Mouse (Mus musculus) megakaryocyte-erythroid progenitor cell, adult 5-6 weeks (primary cell): ENCODE measurements around the gene Syce3. TPM values are rescaled to one million over a fixed set of nuclear protein-coding genes. Genes with fewer than 3 reads are reported as not detected.

Experiments used
- total RNA-seq, 2 experiments: library from RNA; stranded (forward) in 1 of 2; stranded (reverse) in 1 of 2; fragments of 200-1000, 215-1000 nt in 1 of 2; fragments of >200 nt in 1 of 2; fragmentation: Nextera tagmentation in 1 of 2; gene quantifications; 2 replicates each; pipeline ENCODE4 v1.2.3; 2014 to 2017

The Syce3 gene
- total RNA-seq, 2 experiments from 2014 or later = not detected

Other genes with a start within 250 kb of the Syce3 start
- gene Plxnb2, start 229.7 kb downstream of the Syce3 start, total RNA-seq (2014; fragmentation: Nextera tagmentation) = 2.3 and 3.6 TPM in 2 replicates
- 0.34 and 1.7 TPM in 2 replicates for gene Plxnb2, start 229.7 kb downstream of the Syce3 start, total RNA-seq (2017)
- gene Dennd6b, start 214.0 kb downstream of the Syce3 start, total RNA-seq (2014; fragmentation: Nextera tagmentation) = 9.8 and 14.1 TPM in 2 replicates
- gene Dennd6b, start 214.0 kb downstream of the Syce3 start, total RNA-seq (2017) = 1.3 and 4.6 TPM in 2 replicates
- 56.3 and 72.3 TPM in 2 replicates for gene Ppp6r2, start 198.9 kb downstream of the Syce3 start, total RNA-seq (2014; fragmentation: Nextera tagmentation)
- gene Ppp6r2, start 198.9 kb downstream of the Syce3 start, total RNA-seq (2017) = 29.4 and 145 TPM in 2 replicates
- 161 and 193 TPM in 2 replicates for gene Sbf1, start 95.2 kb downstream of the Syce3 start, total RNA-seq (2014; fragmentation: Nextera tagmentation)
- 34.6 and 83.9 TPM in 2 replicates for gene Sbf1, start 95.2 kb downstream of the Syce3 start, total RNA-seq (2017)
- not detected in 2 replicates for gene Adm2, start 87.8 kb downstream of the Syce3 start, total RNA-seq (2014; fragmentation: Nextera tagmentation)
- gene Adm2, start 87.8 kb downstream of the Syce3 start, total RNA-seq (2017) = not detected in 2 replicates
- not detected in 2 replicates for gene Miox, start 76.1 kb downstream of the Syce3 start, total RNA-seq (2014; fragmentation: Nextera tagmentation)
- not detected in 2 replicates for gene Miox, start 76.1 kb downstream of the Syce3 start, total RNA-seq (2017)
- 30.5 and 38.1 TPM in 2 replicates for gene Lmf2, start 54.8 kb downstream of the Syce3 start, total RNA-seq (2014; fragmentation: Nextera tagmentation)
- gene Lmf2, start 54.8 kb downstream of the Syce3 start, total RNA-seq (2017) = 6.5 and 8.2 TPM in 2 replicates
- gene Ncaph2, start 54.8 kb downstream of the Syce3 start, total RNA-seq (2014; fragmentation: Nextera tagmentation) = 144 and 155 TPM in 2 replicates
- 88.3 and 91.2 TPM in 2 replicates for gene Ncaph2, start 54.8 kb downstream of the Syce3 start, total RNA-seq (2017)
- 26.1 and 28.3 TPM in 2 replicates for gene Sco2, start 36.7 kb downstream of the Syce3 start, total RNA-seq (2014; fragmentation: Nextera tagmentation)
- gene Sco2, start 36.7 kb downstream of the Syce3 start, total RNA-seq (2017) = 12.2 and 17.0 TPM in 2 replicates
- gene Tymp, start 33.5 kb downstream of the Syce3 start, total RNA-seq (2014; fragmentation: Nextera tagmentation) = not detected in 2 replicates
- gene Tymp, start 33.5 kb downstream of the Syce3 start, total RNA-seq (2017) = 0.65 TPM in 1 of 2 replicates, not detected in the other
- gene Odf3b, start 31.2 kb downstream of the Syce3 start, total RNA-seq (2014; fragmentation: Nextera tagmentation) = 13.9 and 14.0 TPM in 2 replicates
- gene Odf3b, start 31.2 kb downstream of the Syce3 start, total RNA-seq (2017) = 4.7 TPM in 1 of 2 replicates, not detected in the other
- not detected in 2 replicates for gene Klhdc7b, start 25.6 kb downstream of the Syce3 start, total RNA-seq (2014; fragmentation: Nextera tagmentation)
- not detected in 2 replicates for gene Klhdc7b, start 25.6 kb downstream of the Syce3 start, total RNA-seq (2017)
- 2.0 and 3.5 TPM in 2 replicates for gene Cpt1b, start 15.4 kb upstream of the Syce3 start, total RNA-seq (2014; fragmentation: Nextera tagmentation)
- gene Cpt1b, start 15.4 kb upstream of the Syce3 start, total RNA-seq (2017) = 2.0 and 14.6 TPM in 2 replicates
- 0.70 and 2.8 TPM in 2 replicates for gene C730034F03Rik, start 19.1 kb upstream of the Syce3 start, total RNA-seq (2014; fragmentation: Nextera tagmentation)
- 2.0 and 3.1 TPM in 2 replicates for gene C730034F03Rik, start 19.1 kb upstream of the Syce3 start, total RNA-seq (2017)
- not detected in 2 replicates for gene Gm44502, start 19.2 kb upstream of the Syce3 start, total RNA-seq (2014; fragmentation: Nextera tagmentation)
- 0.57 TPM in 1 of 2 replicates, not detected in the other for gene Gm44502, start 19.2 kb upstream of the Syce3 start, total RNA-seq (2017)
- gene Chkb, start 19.4 kb upstream of the Syce3 start, total RNA-seq (2014; fragmentation: Nextera tagmentation) = 56.6 and 59.9 TPM in 2 replicates
- 14.5 and 14.9 TPM in 2 replicates for gene Chkb, start 19.4 kb upstream of the Syce3 start, total RNA-seq (2017)
- gene Mapk8ip2, start 43.4 kb upstream of the Syce3 start, total RNA-seq (2014; fragmentation: Nextera tagmentation) = not detected in 2 replicates
- not detected in 2 replicates for gene Mapk8ip2, start 43.4 kb upstream of the Syce3 start, total RNA-seq (2017)
- 10.7 and 18.3 TPM in 2 replicates for gene Arsa, start 66.9 kb upstream of the Syce3 start, total RNA-seq (2014; fragmentation: Nextera tagmentation)
- gene Arsa, start 66.9 kb upstream of the Syce3 start, total RNA-seq (2017) = 7.1 and 17.4 TPM in 2 replicates
- gene Shank3, start 89.1 kb upstream of the Syce3 start, total RNA-seq (2014; fragmentation: Nextera tagmentation) = 77.1 and 87.3 TPM in 2 replicates
- gene Shank3, start 89.1 kb upstream of the Syce3 start, total RNA-seq (2017) = 11.8 and 48.9 TPM in 2 replicates
- 1.3 and 4.0 TPM in 2 replicates for gene Acr, start 157.8 kb upstream of the Syce3 start, total RNA-seq (2014; fragmentation: Nextera tagmentation)
- not detected in 2 replicates for gene Acr, start 157.8 kb upstream of the Syce3 start, total RNA-seq (2017)
- 11.1 and 16.6 TPM in 2 replicates for gene Rabl2, start 181.4 kb upstream of the Syce3 start, total RNA-seq (2014; fragmentation: Nextera tagmentation)
- gene Rabl2, start 181.4 kb upstream of the Syce3 start, total RNA-seq (2017) = 8.4 and 11.7 TPM in 2 replicates